Mouse (Mus musculus): ENCODE results near the gene Sh3pxd2b. TPM values are rescaled to one million over a fixed set of nuclear protein-coding genes. Genes with fewer than 3 reads are reported as not detected.

Gene Sh3pxd2b
- total RNA-seq, 2 experiments from 2014 or later = 10.8 to 13.3 TPM

DNA sequence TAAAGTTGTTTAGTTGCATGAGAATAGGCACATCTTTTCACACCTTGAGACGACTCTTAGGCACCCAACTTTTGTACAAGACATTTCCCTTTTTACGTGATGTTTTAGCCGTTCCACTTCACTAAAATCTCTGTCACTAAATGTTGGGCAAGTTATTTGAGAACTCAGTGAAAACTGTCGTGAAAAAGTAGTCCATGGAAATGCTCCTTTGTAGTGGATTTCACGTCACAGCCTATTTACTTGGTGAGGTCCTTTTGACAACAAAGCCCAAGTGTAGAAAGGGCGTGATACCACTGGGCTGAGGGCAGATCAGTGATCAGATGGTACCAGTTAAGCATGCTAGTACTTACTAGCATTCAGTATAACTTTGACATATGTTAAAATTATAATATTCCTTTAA is 108.7 kb downstream of the Sh3pxd2b start:
- no peak for DNase-seq (ENCODE audit: low spot score in 2 of 2)
- intact Hi-C loops (cut with DNase I) = loop anchor here (5.0 kb wide), 2 partner anchors 46 to 61 kb away; no protein-coding TSS in a partner anchor

DNA sequence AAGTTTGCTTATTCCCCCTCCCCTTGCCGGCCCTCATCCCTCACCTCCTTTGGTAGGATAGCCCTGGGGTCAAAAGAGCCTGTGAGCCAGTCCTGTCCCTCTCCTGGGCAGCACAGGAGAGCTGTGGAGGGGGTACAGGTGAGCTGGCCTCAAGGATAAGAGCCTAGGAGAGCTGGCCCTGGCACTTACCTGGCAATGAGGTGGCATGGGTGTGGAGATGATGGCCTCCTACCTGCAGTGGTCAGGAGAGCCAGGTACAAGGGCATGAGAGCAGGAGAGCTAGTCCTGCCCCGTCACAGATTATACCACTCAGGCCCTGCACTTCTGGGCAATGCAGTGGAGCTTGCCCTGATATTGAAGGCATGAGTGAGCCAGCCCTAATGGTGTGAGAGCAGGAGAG is 116.7 kb downstream of the Sh3pxd2b start:
- DNase-seq (ENCODE audit: low spot score in 2 of 2) = no peak
- intact Hi-C loops (cut with DNase I) = no loop called here

DNA sequence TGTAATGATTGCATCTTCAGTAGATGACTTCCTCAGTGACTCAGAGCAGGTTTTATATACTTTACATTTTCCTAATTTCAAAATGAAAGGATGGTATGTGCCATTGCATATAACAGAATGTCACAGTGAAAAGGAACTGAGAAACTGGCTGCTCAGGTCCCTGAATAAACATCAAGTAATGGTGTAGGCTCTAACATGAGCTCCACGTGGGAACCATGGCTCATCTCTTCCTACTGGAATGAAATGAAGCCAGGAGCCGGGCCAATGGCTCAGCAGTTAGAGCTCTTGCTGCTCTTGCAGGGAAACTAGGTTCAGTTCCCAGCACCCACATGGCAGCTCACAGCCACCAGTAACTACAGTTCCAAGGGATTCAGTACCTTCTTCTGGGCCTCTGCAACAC is 124.3 kb downstream of the Sh3pxd2b start:
- no peak for DNase-seq (ENCODE audit: low spot score in 2 of 2)
- intact Hi-C loops (cut with DNase I) = no loop called here

DNA sequence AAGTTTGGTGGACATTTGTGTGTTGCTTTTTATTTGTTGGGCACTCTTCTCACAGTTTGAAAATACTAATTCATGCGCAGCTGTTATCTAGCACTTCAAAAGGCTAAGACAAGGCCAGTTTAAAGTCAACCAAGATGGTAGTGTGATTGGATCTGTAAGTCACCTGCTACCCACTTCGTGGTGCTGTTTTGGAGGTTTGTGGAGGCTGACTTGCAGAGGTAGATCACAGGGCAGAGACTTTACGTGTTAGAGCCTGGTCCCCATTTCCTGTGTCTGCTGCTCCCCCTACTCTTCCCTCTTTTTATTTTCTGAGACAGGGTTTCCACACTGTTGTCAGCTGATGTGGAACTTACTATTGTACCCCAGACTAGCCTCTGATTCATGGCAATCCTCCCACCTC is 127.1 kb downstream of the Sh3pxd2b start:
- DNase-seq (ENCODE audit: low spot score in 2 of 2) = no peak
- intact Hi-C loops (cut with DNase I) = no loop called here

DNA sequence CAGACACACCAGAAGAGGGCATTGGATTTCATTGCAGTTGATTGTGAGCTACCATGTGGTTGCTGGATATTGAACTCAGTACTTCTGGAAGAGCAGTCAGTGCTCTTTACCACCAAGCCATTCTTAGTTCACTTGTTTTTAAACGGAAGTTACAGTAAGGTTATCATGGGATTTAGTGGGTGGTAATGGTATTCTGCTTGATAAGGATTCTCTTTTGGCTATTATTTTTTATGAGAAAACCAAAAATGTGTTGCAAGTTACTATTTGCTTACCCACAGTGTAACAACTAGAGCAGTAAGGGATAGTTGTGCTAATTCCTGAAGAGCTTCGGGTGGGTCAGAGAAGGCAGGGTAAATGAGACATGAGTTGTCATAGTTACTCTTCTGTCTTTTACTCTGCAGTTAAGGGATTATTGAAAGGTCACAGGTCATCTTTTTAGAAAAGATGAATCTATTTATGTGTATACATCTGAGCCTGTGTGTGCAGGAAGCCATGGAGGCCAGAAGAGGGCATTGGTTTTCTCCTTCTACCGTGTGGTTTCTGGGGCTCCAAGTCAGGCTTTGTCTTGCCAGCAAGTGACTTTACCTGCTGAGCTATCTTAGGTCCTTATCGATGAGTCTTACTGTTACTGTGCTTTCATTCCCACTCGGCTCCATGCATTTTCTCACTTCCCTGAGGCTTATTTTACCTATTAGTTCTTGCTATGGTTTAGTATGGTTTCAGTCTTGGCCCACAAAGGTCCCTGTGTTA is 128.0 kb downstream of the Sh3pxd2b start:
- intact Hi-C loops (cut with DNase I) = no loop called here
- DNase-seq (ENCODE audit: low spot score in 2 of 2) = no peak

Other genes starting within 250 kb of the Sh3pxd2b start
- not detected for gene Il9r, start 147.5 kb upstream of the Sh3pxd2b start, total RNA-seq (2021)
- gene Snrnp25, start 142.4 kb upstream of the Sh3pxd2b start, total RNA-seq (2021) = 10 to 100 TPM; 22.3 to 22.8 TPM
- gene Rhbdf1, start 125.5 kb upstream of the Sh3pxd2b start, total RNA-seq (2021) = 10 to 100 TPM in 1 of 2 experiments, 1 to 10 TPM in 1; 9.6 to 14.9 TPM
- gene Mpg, start 121.3 kb upstream of the Sh3pxd2b start, total RNA-seq (2021) = 10 to 100 TPM; 19.9 to 20.1 TPM
- 10 to 100 TPM; 42.1 to 59.7 TPM for gene Nprl3, start 80.1 kb upstream of the Sh3pxd2b start, total RNA-seq (2021)
- gene Hba-x, start 71.4 kb upstream of the Sh3pxd2b start, total RNA-seq (2021) = not detected
- gene Hba-a1, start 64.3 kb upstream of the Sh3pxd2b start, total RNA-seq (2021) = 100 to 1,000 TPM; 361 to 431 TPM
- gene Hbq1b, start 60.9 kb upstream of the Sh3pxd2b start, total RNA-seq (2021) = not detected
- gene Hba-a2, start 51.3 kb upstream of the Sh3pxd2b start, total RNA-seq (2021) = 100 to 1,000 TPM; 345 to 363 TPM
- gene Hbq1a, start 47.8 kb upstream of the Sh3pxd2b start, total RNA-seq (2021) = 1 to 10 TPM in 1 of 2 experiments, under 1 TPM in 1; 0.72 to 1.0 TPM
- gene Ubtd2, start 107.5 kb downstream of the Sh3pxd2b start, total RNA-seq (2021) = 10 to 100 TPM; 56.9 to 57.4 TPM
- 1 to 10 TPM in 1 of 2 experiments, under 1 TPM in 1; 0.63 to 1.8 TPM for gene Efcab9, start 184.3 kb downstream of the Sh3pxd2b start, total RNA-seq (2021)
- gene Stk10, start 185.5 kb downstream of the Sh3pxd2b start, total RNA-seq (2021) = 1 to 10 TPM; 6.7 to 8.7 TPM

Data from left cerebral cortex, postnatal 36 days (tissue).